Mouse (Mus musculus): ENCODE data around the gene C9orf72. TPM values are rescaled to one million over a fixed set of nuclear protein-coding genes. Genes with fewer than 3 reads are reported as not detected.
A peak's percentile ranks its signal among the peaks of the same experiment; 100 is the strongest.

Gene C9orf72
- polyA plus RNA-seq, 1 experiment, result 40.9 TPM

DNA sequence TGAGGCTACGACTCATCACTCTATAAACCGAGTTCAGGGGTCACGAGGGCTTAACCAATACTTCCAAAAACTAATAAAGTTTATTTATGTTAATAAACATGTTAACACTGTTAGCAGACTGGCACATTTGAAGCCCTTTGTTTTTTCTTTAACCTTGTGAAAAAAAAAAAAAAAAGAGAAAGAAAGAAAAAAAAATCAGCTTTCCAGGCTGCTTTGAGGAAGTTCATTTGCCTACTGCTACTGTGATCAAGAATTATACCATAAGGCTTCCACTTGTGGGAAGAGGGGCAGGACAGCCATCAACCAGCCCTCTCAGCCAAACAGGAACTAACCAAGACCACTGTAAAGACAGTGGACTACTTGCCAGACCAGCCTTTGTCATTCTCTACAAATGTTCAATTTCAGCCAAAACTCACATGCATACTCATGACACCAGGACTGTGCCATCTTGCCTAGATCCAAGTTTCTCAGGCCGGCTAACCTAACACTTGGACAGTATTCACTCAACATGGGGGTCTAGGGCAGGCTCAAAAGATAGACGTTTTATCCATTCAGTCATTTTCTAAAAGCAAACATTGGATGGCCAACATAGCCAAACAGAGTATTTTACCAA is 2.5 kb downstream of the C9orf72 start:
- DNase-seq (ENCODE audit: low read depth), result no peak
- TF ChIP-seq CTCF (IDR thresholded peaks at IDR 0.05; ENCODE audit: borderline replicate concordance, extremely low read depth, insufficient read depth, insufficient read length) (no peak), POLR2A (IDR thresholded peaks at IDR 0.05; ENCODE audit: borderline replicate concordance, extremely low read depth, insufficient read depth, insufficient read length, poor library complexity, severe bottlenecking) (no peak)

DNA sequence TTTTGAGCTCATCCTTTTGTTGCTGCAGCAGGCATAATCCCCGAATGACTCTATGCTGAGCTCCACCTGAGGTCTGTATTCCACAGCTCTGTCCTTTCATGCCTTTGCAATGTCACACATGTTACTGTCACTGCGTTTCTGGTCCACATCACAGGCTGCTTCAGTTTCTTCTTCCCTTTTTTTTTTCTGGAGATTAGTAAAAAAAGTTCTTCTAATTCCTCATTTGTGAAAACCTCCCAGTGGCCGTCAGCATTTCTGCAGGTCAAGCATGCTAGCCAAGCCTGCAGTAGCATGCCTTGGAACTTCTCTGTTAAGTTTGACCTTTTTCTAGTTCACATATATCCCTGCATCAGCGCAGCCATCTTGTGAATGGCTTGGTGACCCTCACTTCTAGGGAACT is 4.1 kb downstream of the C9orf72 start:
- TF ChIP-seq POLR2A (IDR thresholded peaks at IDR 0.05; ENCODE audit: borderline replicate concordance, extremely low read depth, insufficient read depth, insufficient read length, poor library complexity, severe bottlenecking) (no peak), CTCF (IDR thresholded peaks at IDR 0.05; ENCODE audit: borderline replicate concordance, extremely low read depth, insufficient read depth, insufficient read length) (no peak)
- no peak for DNase-seq (ENCODE audit: low read depth)

DNA sequence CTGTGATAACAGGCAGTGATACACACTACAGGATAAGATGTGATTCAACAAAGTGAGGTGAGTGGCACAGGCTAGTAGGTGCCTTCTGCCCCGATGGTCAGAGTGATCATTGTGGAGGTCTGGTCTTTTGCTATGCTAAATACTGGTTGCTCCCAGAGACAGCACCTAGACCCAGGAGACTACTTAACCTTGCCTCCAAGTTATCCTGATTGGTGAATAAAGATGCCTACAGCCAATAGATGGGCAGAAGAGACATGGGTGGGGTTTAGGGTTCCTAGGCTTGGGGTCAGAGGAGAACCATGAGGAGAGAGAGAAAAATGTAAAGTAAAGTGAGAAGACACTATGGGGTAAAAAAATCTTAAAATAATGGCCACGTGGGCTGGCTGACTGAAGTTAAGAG is 4.8 kb downstream of the C9orf72 start:
- no peak for DNase-seq (ENCODE audit: low read depth)
- TF ChIP-seq POLR2A (IDR thresholded peaks at IDR 0.05; ENCODE audit: borderline replicate concordance, extremely low read depth, insufficient read depth, insufficient read length, poor library complexity, severe bottlenecking), result no peak
- TF ChIP-seq CTCF (IDR thresholded peaks at IDR 0.05; ENCODE audit: borderline replicate concordance, extremely low read depth, insufficient read depth, insufficient read length), result no peak

DNA sequence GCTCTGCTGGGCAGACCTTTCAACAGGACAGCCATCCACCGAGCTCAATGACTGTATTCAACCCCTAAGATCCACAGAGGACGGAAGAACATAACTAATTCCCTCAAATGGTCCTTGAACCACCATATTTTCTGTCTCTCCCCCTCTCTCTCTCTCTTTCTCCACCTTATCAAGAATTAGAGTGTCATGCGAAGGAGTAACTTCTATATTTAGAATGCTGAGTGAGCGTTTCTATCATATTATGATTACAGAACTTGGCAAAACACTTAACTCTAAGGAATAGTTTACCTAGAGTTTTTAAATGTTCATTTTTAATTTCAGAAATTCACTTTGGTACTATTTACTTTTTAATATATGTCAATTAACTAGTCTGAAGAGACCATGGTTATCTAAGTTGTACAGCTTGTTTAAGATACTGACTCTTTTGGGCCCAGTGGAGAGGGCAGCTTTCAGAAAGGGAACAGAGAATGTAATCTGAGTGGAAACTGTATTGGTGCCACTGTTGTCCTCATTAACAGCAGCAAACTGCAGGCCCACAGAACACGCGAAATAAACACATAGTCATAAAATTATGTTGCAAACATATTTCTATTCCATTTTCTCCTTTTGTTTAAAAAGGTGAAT is 5.8 kb downstream of the C9orf72 start:
- TF ChIP-seq CTCF (IDR thresholded peaks at IDR 0.05; ENCODE audit: borderline replicate concordance, extremely low read depth, insufficient read depth, insufficient read length), result no peak
- TF ChIP-seq POLR2A (IDR thresholded peaks at IDR 0.05; ENCODE audit: borderline replicate concordance, extremely low read depth, insufficient read depth, insufficient read length, poor library complexity, severe bottlenecking), result no peak
- no peak for DNase-seq (ENCODE audit: low read depth)

DNA sequence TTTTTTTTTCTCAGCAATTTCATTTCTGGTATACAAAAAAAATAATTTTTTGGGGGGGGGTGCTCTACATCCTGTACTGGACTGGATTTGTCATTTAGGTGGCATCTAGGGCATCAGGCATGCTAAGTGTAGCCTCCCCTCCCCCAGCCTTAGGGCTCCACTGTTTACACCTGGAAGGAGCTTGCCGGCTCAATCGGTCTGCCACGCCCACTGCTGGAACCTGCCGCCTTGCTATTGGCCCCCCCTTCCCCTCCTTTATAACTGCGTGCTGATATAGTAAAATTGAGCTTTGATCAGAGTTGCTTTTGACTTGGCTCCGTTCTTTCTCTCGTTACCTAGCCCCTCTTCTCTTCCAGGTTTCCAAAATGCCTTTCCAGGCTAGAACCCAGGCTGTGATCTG is 21.3 kb downstream of the C9orf72 start:
- TF ChIP-seq POLR2A (IDR thresholded peaks at IDR 0.05; ENCODE audit: borderline replicate concordance, extremely low read depth, insufficient read depth, insufficient read length, poor library complexity, severe bottlenecking), result no peak
- no peak for TF ChIP-seq CTCF (IDR thresholded peaks at IDR 0.05; ENCODE audit: borderline replicate concordance, extremely low read depth, insufficient read depth, insufficient read length)
- DNase-seq (ENCODE audit: low read depth), result no peak

DNA sequence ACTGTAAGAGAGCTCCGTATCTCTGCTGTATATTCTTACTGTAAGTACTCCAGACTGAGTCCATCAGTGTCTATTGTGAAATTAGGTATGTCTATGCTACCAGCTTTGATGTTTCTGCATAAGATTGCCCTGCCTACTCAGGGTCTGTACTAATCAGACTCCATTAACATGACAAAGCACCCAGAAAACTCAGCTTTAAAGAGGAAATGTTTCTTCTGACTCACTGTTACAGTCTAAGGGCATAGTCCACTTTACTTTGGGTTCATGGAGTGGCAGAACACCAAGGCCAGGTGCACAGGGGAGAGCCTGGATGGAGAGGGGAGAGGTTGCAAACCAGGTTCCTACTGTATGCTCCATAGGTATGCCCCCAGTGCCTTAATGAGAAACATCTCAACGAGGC is 22.3 kb downstream of the C9orf72 start:
- TF ChIP-seq POLR2A (IDR thresholded peaks at IDR 0.05; ENCODE audit: borderline replicate concordance, extremely low read depth, insufficient read depth, insufficient read length, poor library complexity, severe bottlenecking), result no peak
- TF ChIP-seq CTCF (IDR thresholded peaks at IDR 0.05; ENCODE audit: borderline replicate concordance, extremely low read depth, insufficient read depth, insufficient read length), result no peak
- DNase-seq (ENCODE audit: low read depth), result no peak

DNA sequence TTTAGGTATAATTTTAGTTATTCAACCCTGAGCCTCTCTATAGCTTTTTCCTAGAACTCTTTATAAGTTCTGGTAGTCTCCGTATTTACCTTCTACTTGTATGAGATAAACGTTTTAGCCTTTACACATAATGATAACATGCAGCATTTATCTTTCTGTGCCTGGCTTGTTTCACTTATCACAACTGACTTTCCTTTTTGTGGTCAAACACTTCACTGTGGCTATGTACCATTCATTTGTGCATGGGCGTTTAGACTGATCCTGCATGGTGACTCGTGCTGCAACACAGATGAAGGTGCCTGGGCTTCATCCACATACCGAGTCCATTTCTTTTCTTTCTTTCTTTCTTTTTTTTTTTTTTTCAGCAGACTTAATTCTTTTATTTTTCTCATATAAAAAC is 24.3 kb downstream of the C9orf72 start:
- no peak for DNase-seq (ENCODE audit: low read depth)
- TF ChIP-seq POLR2A (IDR thresholded peaks at IDR 0.05; ENCODE audit: borderline replicate concordance, extremely low read depth, insufficient read depth, insufficient read length, poor library complexity, severe bottlenecking), result no peak
- TF ChIP-seq CTCF (IDR thresholded peaks at IDR 0.05; ENCODE audit: borderline replicate concordance, extremely low read depth, insufficient read depth, insufficient read length), result no peak

DNA sequence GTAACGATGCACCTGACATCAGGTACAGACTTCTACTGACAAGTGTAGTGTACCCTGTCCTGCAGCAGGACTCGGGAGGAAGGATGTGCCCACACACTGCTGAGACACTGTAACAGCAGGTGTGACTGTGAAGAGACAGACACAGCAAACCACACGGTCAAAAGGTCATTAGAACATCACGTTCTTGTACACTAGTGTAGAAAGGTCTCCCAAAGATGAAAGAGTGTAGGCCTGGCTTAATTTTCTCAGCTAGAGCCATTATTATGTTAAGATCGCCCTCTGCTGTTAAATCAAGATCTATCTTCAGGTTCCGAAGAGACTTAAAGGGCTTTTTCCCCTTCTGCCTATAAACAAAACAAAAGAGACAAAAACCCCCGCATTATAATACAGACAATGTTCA is 33.2 kb downstream of the C9orf72 start:
- no peak for TF ChIP-seq CTCF (IDR thresholded peaks at IDR 0.05; ENCODE audit: borderline replicate concordance, extremely low read depth, insufficient read depth, insufficient read length)
- TF ChIP-seq POLR2A (IDR thresholded peaks at IDR 0.05; ENCODE audit: borderline replicate concordance, extremely low read depth, insufficient read depth, insufficient read length, poor library complexity, severe bottlenecking), result no peak

DNA sequence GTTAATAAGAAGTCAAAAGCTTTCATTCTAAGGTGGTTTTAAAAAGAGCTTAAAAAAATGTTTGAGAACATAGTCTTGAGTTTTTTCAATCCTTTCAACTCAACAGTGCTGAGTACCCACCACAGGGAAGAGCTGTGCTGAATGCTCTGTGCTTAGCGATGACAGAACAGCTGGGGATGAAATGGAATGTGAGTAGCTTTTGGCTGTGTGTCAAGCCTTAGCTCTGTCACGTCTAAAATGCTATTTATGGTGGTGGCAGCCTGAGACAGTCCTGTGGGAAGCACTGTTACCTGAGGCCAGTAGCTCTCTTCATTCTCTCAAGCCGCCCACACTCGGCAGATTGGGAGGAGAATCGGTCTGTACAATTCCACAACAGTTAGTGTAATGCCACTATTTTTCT is 36.2 kb downstream of the C9orf72 start:
- TF ChIP-seq CTCF (IDR thresholded peaks at IDR 0.05; ENCODE audit: borderline replicate concordance, extremely low read depth, insufficient read depth, insufficient read length), result no peak
- no peak for TF ChIP-seq POLR2A (IDR thresholded peaks at IDR 0.05; ENCODE audit: borderline replicate concordance, extremely low read depth, insufficient read depth, insufficient read length, poor library complexity, severe bottlenecking)
- peak; percentile 32 for DNase-seq (ENCODE audit: low read depth)

More for the DNA sequence above, 33.2 kb downstream of the C9orf72 start:
- DNase-seq (ENCODE audit: low read depth), result peak; percentile 67

DNA sequence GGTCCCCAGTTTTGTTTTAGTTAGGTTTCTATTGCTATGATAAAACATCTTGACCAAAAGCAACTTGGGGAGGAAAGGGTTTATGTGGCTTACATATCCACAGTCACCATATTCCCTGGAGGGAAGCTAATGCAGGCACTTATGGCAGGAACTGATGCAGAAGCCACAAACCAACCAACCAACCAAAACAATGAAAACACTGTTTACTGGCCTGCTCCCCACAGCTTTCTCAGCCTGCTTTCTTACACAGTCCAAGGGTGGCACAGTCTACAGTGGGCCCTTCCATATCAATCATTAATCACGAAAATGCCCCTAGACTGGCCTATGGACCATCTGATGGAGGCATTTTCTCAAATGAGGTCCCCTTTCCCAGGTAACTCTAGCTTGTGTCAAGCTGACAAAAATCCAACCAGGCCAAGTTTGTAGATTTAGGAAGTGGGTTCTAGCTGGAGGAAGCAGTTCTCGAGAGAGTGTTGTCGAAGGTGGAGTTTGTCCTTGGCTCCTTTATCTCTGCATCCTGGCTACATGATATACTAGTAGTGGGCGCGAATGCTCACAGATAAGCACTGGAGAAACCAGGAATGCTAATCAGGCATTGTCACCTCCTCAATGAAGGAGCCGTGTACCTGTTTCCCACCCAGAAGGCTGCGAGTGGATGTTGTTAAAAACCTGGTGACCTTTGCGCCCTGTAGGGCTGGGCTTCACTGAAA is 38.2 kb downstream of the C9orf72 start:
- no peak for DNase-seq (ENCODE audit: low read depth)
- no peak for TF ChIP-seq POLR2A (IDR thresholded peaks at IDR 0.05; ENCODE audit: borderline replicate concordance, extremely low read depth, insufficient read depth, insufficient read length, poor library complexity, severe bottlenecking)
- no peak for TF ChIP-seq CTCF (IDR thresholded peaks at IDR 0.05; ENCODE audit: borderline replicate concordance, extremely low read depth, insufficient read depth, insufficient read length)

DNA sequence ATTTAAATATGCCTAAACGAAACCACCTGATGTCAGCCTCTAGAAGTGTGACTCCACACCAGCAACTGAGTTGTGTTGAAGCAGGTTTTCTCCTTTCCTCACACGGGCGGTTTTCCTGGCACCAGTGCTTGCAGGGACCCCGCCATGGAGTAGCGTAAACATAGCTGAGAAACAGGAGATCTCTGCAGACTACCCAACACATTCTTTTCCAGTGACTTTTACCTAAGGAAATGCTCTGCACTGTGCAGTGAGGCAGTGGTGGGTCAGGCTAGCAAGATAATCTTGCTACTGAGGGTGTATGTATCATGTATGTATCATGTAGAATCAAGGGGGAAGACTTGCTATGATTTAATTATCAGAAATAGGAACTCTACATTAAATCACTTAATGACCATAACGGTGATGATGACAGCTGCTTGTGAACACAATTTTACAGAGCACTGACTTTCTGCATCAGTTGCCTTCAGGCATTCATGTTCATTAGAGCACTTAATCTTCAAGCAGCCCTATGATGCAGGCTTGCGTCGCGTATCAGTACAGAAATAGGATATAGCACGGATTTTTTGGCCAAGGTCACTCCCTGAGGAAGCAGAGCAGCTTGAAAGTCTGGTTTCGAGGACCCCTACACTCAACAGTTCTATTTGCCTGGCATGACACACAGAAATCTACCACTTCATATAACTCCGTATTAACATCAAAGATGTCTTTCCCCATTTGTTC is 47.9 kb downstream of the C9orf72 start:
- TF ChIP-seq POLR2A (IDR thresholded peaks at IDR 0.05; ENCODE audit: borderline replicate concordance, extremely low read depth, insufficient read depth, insufficient read length, poor library complexity, severe bottlenecking) (no peak), CTCF (IDR thresholded peaks at IDR 0.05; ENCODE audit: borderline replicate concordance, extremely low read depth, insufficient read depth, insufficient read length) (no peak)
- peak; percentile 39 for DNase-seq (ENCODE audit: low read depth)

All from brain, embryonic 14.5 days (tissue).